Mouse (Mus musculus) hindbrain, embryonic 14.5 days (tissue): ENCODE data around the gene Arrb1. TPM values are rescaled to one million over a fixed set of nuclear protein-coding genes. Genes with fewer than 3 reads are reported as not detected.
"Not testable (repeated sequence)": the region's sequence is repeated elsewhere in the genome, so short reads cannot be mapped to it uniquely, and the experiment has no call there.

Source experiments
- ATAC-seq: fragments of 200-750 bp; cut with Nextera tagmentation; 2 replicates; pipeline ENCODE4 v1.8.0; 2017; ENCODE audit warnings: moderate number of reproducible peaks, mild to moderate bottlenecking, moderate TSS enrichment, moderate library complexity; ENCODE audit not compliant: low FRiP score
- DNase-seq: peaks from one replicate; pipeline ENCODE4 v3.0.0-alpha.2; 2015; ENCODE audit warnings: low spot score
- H3K27ac ChIP-seq: fragments of 300-500 bp; sonication (generic); 2 replicates; pipeline ENCODE4 v1.5.1; 2014; ENCODE audit warnings: mild to moderate bottlenecking, moderate library complexity
- H3K27me3 ChIP-seq: fragments of 300-500 bp; sonication (generic); 2 replicates; pipeline ENCODE4 v1.6.1; 2014; ENCODE audit warnings: mild to moderate bottlenecking, low read length, mixed read lengths; ENCODE audit not compliant: control insufficient read depth, insufficient read depth
- H3K36me3 ChIP-seq: fragments of 300-500 bp; sonication (generic); replicated peaks from 2 replicates; pipeline ENCODE4 v1.6.1; 2014; ENCODE audit not compliant: control insufficient read depth, insufficient read depth
- H3K4me1 ChIP-seq: fragments of 300-500 bp; sonication (generic); replicated peaks from 2 replicates; pipeline ENCODE4 v1.6.1; 2014; ENCODE audit warnings: antibody characterized with exemption, low read length, mixed read lengths; ENCODE audit not compliant: control insufficient read depth, insufficient read depth
- H3K4me2 ChIP-seq: fragments of 300-500 bp; sonication (generic); replicated peaks from 2 replicates; pipeline ENCODE4 v1.6.1; 2014; ENCODE audit warnings: mild to moderate bottlenecking, moderate library complexity
- H3K4me3 ChIP-seq: fragments of 300-500 bp; sonication (generic); replicated peaks from 2 replicates; pipeline ENCODE4 v1.5.1; 2014; ENCODE audit warnings: mild to moderate bottlenecking, low read length
- H3K9ac ChIP-seq: fragments of 300-500 bp; sonication (generic); 2 replicates; pipeline ENCODE4 v1.6.1; 2014
- H3K9me3 ChIP-seq: fragments of 300-500 bp; sonication (generic); 2 replicates; pipeline ENCODE4 v1.6.1; 2016; ENCODE audit warnings: low read length; ENCODE audit not compliant: control insufficient read depth
- WGBS: fragments of 180-500 bp; shearing (Covaris S2); extraction: QIAGEN DNeasy Blood & Tissue Kit; methylation state at CpG from one replicate; pipeline ENCODE4 v1.1.7; 2014; 5-methylcytosine and 5-hydroxymethylcytosine counted together
- polyA plus RNA-seq: library from polyadenylated mRNA; unstranded; fragments of >200 nt; fragmentation: Nextera tagmentation; extraction: Ambion mirVana; gene quantifications from 2 replicates; pipeline ENCODE4 v1.2.1, GENCODE M21; 2014

Arrb1 gene
- polyA plus RNA-seq: 9.8 and 10.1 TPM in 2 replicates

- Histone ChIP-seq H3K27me3 (no peaks in the 10 kb centered on the region), H3K36me3 (no peaks in the 10 kb centered on the region), H3K4me3 (peak within 1 kb of the TSS; percentile 85), H3K4me1 (peaks cover 52% of the 10 kb centered on the region), H3K27ac (peak within 1 kb of the TSS; percentile 95), H3K9me3 (no peaks in the 10 kb centered on the region), H3K9ac (peak within 1 kb of the TSS; percentile 96), H3K4me2 (peak within 1 kb of the TSS; percentile 80)
- peak; percentile 85 for ATAC-seq
- WGBS: 0% methylated on average over 53 of the region's 68 CpGs
- peak; percentile 90 for DNase-seq
Measured at GRCm38 (mm10) chr7:99534901-99535735, at the start of gene Arrb1. Gene Arrb1 (plus strand): TSS chr7:99535466.

DNA sequence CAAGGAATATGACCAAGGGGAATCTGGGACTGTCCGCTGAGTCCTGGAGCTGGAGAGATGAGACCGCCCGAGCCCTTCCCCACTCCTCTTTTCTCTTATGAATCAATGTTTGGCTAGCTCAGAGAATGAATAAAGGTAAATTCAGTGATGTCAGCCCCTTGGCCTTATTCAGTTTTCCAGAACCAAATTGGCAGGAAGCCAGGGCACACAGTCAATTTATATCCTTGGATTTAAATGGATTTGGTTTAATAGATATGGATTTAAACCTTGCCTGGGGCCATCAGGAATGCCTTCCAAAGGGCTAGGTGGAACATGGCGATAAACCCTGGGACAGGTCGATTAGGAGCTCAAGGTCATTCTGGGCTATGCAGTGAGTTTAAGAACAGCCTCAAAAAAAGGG is 45.6 kb upstream of the Arrb1 start:
- H3K9ac ChIP-seq: no peak overlapping the region
- DNase-seq: no peak
- no peaks in the 10 kb centered on the region for H3K4me1 ChIP-seq

DNA sequence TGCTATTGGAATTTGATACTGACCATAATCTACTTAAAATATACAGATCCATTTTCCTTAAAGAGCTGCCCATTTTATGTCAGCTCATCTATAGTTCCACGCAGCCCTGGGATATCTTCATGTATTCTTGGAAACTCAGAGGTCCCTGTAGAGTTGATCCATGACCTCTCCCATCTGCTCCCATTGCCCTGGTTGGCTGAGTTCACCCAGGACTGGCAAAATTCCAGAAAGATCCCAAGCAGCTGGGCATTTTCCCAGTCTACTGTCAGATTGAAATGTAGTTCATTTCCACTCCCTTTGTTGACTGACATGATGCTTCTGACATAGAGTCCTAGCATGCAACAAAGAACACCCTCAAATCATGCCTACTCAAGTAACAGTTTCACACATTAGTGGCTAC is 36.1 kb upstream of the Arrb1 start:
- DNase-seq (no peak), ATAC-seq (no peak)
- WGBS: 31% methylated on average over 1 of the region's 1 CpGs
- Histone ChIP-seq H3K4me1 (no peaks in the 10 kb centered on the region), H3K4me3 (no peak overlapping the region), H3K9me3 (no peaks in the 10 kb centered on the region), H3K9ac (no peak overlapping the region), H3K27ac (no peak overlapping the region), H3K36me3 (no peaks in the 10 kb centered on the region), H3K4me2 (no peak overlapping the region), H3K27me3 (no peaks in the 10 kb centered on the region)

More for the DNA sequence above, 45.6 kb upstream of the Arrb1 start:
- 84% methylated on average over 5 of the region's 5 CpGs for WGBS
- H3K36me3 ChIP-seq: no peaks in the 10 kb centered on the region
- H3K4me3 ChIP-seq: no peak overlapping the region
- H3K9me3 ChIP-seq: peaks cover 7% of the 10 kb centered on the region; the same call in 1 of the 2 replicates
- H3K27ac ChIP-seq: no peak overlapping the region
- H3K27me3 ChIP-seq: no peaks in the 10 kb centered on the region
- H3K4me2 ChIP-seq: no peak overlapping the region
- ATAC-seq: no peak

- ATAC-seq (peak; percentile 86; the same call in 1 of the 2 replicates), DNase-seq (peak; percentile 88)
- Histone ChIP-seq H3K27ac (no peak overlapping the region), H3K4me2 (no peak overlapping the region), H3K36me3 (no peaks in the 10 kb centered on the region), H3K9ac (no peak overlapping the region), H3K27me3 (no peaks in the 10 kb centered on the region), H3K4me1 (no peaks in the 10 kb centered on the region), H3K4me3 (no peak overlapping the region), H3K9me3 (no peaks in the 10 kb centered on the region)
- WGBS: 4% methylated on average over 8 of the region's 8 CpGs
Measured at GRCm38 (mm10) chr7:99500201-99500600, 35.1 kb upstream of the Arrb1 start.

- no peak overlapping the region for H3K4me2 ChIP-seq
- no peak overlapping the region for H3K27ac ChIP-seq
- H3K9me3 ChIP-seq: no peaks in the 10 kb centered on the region
- H3K9ac ChIP-seq: no peak overlapping the region
- WGBS: 33% methylated on average over 5 of the region's 5 CpGs
- no peak overlapping the region for H3K4me3 ChIP-seq
- DNase-seq: no peak
- H3K27me3 ChIP-seq: no peaks in the 10 kb centered on the region
- no peaks in the 10 kb centered on the region for H3K36me3 ChIP-seq
- ATAC-seq: no peak
- H3K4me1 ChIP-seq: no peaks in the 10 kb centered on the region
Measured at GRCm38 (mm10) chr7:99500655-99501054, 34.6 kb upstream of the Arrb1 start.

DNA sequence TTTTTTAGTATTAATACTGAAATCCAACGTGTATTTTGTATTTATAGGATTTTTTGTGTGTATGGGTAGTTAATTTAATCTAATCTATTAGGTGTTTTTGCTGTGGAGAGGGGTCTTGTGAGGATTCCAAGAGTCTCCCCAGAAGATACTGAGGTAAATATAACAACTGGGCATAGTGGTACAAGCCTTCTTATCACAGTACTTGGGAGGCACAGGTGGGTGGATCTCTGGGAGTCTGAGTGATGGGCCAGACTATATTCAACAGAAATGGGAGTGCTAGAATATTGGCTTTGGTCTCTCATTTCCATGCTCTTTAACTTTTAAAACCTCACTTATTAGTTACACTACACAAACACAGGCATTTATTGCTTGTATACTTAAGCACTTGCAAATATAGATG is 34.1 kb upstream of the Arrb1 start:
- Histone ChIP-seq H3K27me3 (no peaks in the 10 kb centered on the region), H3K4me3 (no peak overlapping the region), H3K9me3 (no peaks in the 10 kb centered on the region), H3K27ac (no peak overlapping the region), H3K9ac (no peak overlapping the region), H3K4me1 (no peaks in the 10 kb centered on the region), H3K4me2 (no peak overlapping the region), H3K36me3 (no peaks in the 10 kb centered on the region)
- ATAC-seq (no peak), DNase-seq (no peak)
- 37% methylated on average over 1 of the region's 1 CpGs for WGBS

- no peak for DNase-seq
Measured at GRCm38 (mm10) chr7:99504556-99504955, 30.7 kb upstream of the Arrb1 start.

DNA sequence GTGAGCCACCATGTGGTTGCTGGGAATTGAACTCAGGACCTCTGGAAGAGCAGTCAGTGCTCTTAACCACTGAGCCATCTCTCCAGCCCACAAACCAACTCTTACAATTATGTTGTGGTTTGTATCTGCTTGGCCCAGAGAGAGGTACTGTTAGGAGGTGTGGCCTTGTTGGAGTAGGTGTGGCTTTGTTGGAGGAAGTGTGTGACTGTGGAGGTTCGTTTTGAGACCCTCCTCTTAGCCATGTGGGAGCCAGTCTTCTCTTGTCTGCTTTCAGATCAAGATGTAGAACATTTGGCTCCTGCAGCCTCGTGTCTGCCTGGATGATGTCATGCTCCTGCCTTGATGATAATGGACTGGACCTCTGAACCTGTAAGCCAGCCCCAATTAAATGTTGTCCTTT is 27.1 kb upstream of the Arrb1 start:
- not testable (repeated sequence) for H3K4me3 ChIP-seq, H3K9ac ChIP-seq, H3K36me3 ChIP-seq, H3K9me3 ChIP-seq, H3K4me1 ChIP-seq, H3K27ac ChIP-seq, H3K4me2 ChIP-seq, ATAC-seq, H3K27me3 ChIP-seq, DNase-seq
- WGBS: 48% methylated on average over 2 of the region's 2 CpGs

More at GRCm38 (mm10) chr7:99504556-99504955, 30.7 kb upstream of the Arrb1 start:
- Histone ChIP-seq H3K4me2 (no peak overlapping the region), H3K4me1 (no peaks in the 10 kb centered on the region), H3K9me3 (no peaks in the 10 kb centered on the region), H3K9ac (no peak overlapping the region), H3K36me3 (no peaks in the 10 kb centered on the region), H3K27me3 (no peaks in the 10 kb centered on the region), H3K27ac (no peak overlapping the region), H3K4me3 (no peak overlapping the region)
- ATAC-seq: no peak

- Histone ChIP-seq H3K4me2 (peak overlapping the region; percentile 26), H3K4me1 (peaks cover 10% of the 10 kb centered on the region), H3K36me3 (no peaks in the 10 kb centered on the region), H3K27me3 (no peaks in the 10 kb centered on the region), H3K27ac (peak overlapping the region; percentile 38; the same call in 1 of the 2 replicates), H3K9me3 (no peaks in the 10 kb centered on the region), H3K9ac (no peak overlapping the region), H3K4me3 (no peak overlapping the region)
- WGBS: 4% methylated on average over 8 of the region's 8 CpGs
- ATAC-seq (peak; percentile 77), DNase-seq (peak; percentile 55)
Measured at GRCm38 (mm10) chr7:99510087-99510501, 25.2 kb upstream of the Arrb1 start.
